In genomic region chr3:36060096-36060850, GRCm38 (mm10) we compare ENCODE assay signal across 8 mouse cellular contexts. TPM values are rescaled to one million over a fixed set of nuclear protein-coding genes. Genes with fewer than 3 reads are reported as not detected.
DNase-seq lines count a peak whose midpoint lies in the region.

No protein-coding gene starts in this region.

- 32% methylated on average over 8 of the region's 8 CpGs for whole genome bisulfite sequencing in heart, embryonic 10.5 days

- H3K4me1 ChIP-seq in heart, embryonic 10.5 days, result 0 out of 2 replicates have a peak, but pooled peaks cover 1% of the 10 kb centered on the region

- H3K4me3 ChIP-seq in heart, embryonic 10.5 days, result no peak overlapping the region

- H3K27me3 ChIP-seq in heart, embryonic 10.5 days (ENCODE audit: insufficient read depth, poor library complexity, severe bottlenecking), result peaks cover 9% of the 10 kb centered on the region; the same call in 1 of the 2 replicates

- intact Hi-C loops in heart, postnatal 36 days (cut with DNase I), result loop anchor here (2.0 to 10.0 kb wide), 3 partner anchors 87 to 415 kb away; partner anchors contain the start of genes 1810062G17Rik and Anxa5

- H3K27ac ChIP-seq in heart, embryonic 10.5 days, result no peak overlapping the region

- peak; percentile 51 to 82 for DNase-seq in heart, adult 18-20 months
- no peak for DNase-seq in heart, embryonic 10.5 days (ENCODE audit: low spot score)
- peak; percentile 32 for DNase-seq in adrenal gland, adult 8-10 months
- peak; percentile 51 for DNase-seq in embryo, embryonic 11.5 days (ENCODE audit: low read depth, low spot score)
- peak; percentile 60 to 67 for DNase-seq in heart, postnatal 36 days
- peak; percentile 16 for DNase-seq in left cerebral cortex, adult 11 months (ENCODE audit: low spot score)
- DNase-seq in mesoderm, embryonic 11.5 days (ENCODE audit: low read depth, low spot score), result peak; percentile 59
- peak; percentile 46 to 62 for DNase-seq in spleen, postnatal 36 days (ENCODE audit: low spot score in 2 of 2)

- no peaks in the 10 kb centered on the region for H3K9me3 ChIP-seq in heart, embryonic 10.5 days

- no peaks in the 10 kb centered on the region for H3K36me3 ChIP-seq in heart, embryonic 10.5 days

RNA-seq across cellular contexts. Expression of gene Acad9, which starts 5.5 kb away (rescaled TPM):
- total RNA-seq in heart, adult 18-20 months (2021), result 10 to 100 TPM; 47.5 to 48.1 TPM
- polyA plus RNA-seq in heart, embryonic 10.5 days (2016; fragmentation: Nextera tagmentation; extraction: Ambion mirVana), result 73.4 and 90.6 TPM in 2 replicates
- total RNA-seq in adrenal gland, adult 8-10 months (2022), result 10 to 100 TPM; 41.3 to 55.1 (median 46.4) TPM
- total RNA-seq in heart, postnatal 36 days (2021), result 10 to 100 TPM; 49.6 to 51.1 TPM

RNA-seq across cellular contexts. Expression of gene Ccdc144b, which starts 6.9 kb away (rescaled TPM):
- not detected for total RNA-seq in heart, adult 18-20 months (2021)
- 0.02 TPM in 1 of 2 replicates, not detected in the other for polyA plus RNA-seq in heart, embryonic 10.5 days (2016; fragmentation: Nextera tagmentation; extraction: Ambion mirVana)
- total RNA-seq in adrenal gland, adult 8-10 months (2022), result under 1 TPM in 3 of 4 experiments, not detected in 1; 0.08 to 0.12 (median 0.10) TPM
- not detected for total RNA-seq in heart, postnatal 36 days (2021)

RNA-seq across cellular contexts. Expression of gene Mccc1, which starts 59.8 kb away (rescaled TPM):
- total RNA-seq in heart, adult 18-20 months (2021), result 100 to 1,000 TPM in 1 of 2 experiments, 10 to 100 TPM in 1; 91.4 to 102 TPM
- polyA plus RNA-seq in heart, embryonic 10.5 days (2016; fragmentation: Nextera tagmentation; extraction: Ambion mirVana), result 45.5 and 48.9 TPM in 2 replicates
- 100 to 1,000 TPM in 2 of 4 experiments, 10 to 100 TPM in 2; 86.4 to 114 (median 101) TPM for total RNA-seq in adrenal gland, adult 8-10 months (2022)
- 10 to 100 TPM; 91.8 to 92.6 TPM for total RNA-seq in heart, postnatal 36 days (2021)
